Mouse (Mus musculus) urinary bladder, postnatal 25 days (tissue): ENCODE measurements at regions not wholly inside any gene's neighbourhood (a gene's known extent, or its start where the extent isn't known, plus 50 kb on each side); places are given as distances from the start of the nearest gene placed in this dataset.

Experiments used
- DNase-seq: peaks from one replicate; pipeline ENCODE4 v3.0.0; 2022; ENCODE audit warnings: low spot score

- DNase-seq = no peak
Measured at GRCm38 (mm10) chr16:76183105-76183504, 161.0 kb upstream of the Samsn1 start.

GRCm38 (mm10) chr16:76181596-76181995 is 159.5 kb upstream of the Samsn1 start:
- no peak for DNase-seq

DNA sequence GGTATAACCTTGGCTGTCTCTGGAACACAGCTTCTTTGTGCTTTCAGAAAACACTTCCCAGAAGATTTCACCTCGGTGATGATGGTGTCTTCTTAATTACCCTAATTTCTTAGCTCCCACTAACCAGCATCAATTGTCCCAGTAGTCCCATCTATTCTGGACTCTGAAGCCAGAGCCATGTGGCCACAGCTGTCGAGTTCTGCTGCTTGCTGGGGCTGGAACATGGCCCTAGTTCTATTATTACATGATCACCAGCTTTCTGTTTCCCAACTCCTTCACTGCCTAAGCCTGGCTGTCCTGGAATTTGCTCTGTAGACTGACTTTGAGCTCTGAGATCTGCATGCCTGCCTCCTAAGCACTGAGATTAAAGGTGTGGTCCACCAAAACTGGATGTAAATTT is 145.6 kb upstream of the Samsn1 start:
- DNase-seq = no peak

- no peak for DNase-seq
Measured at GRCm38 (mm10) chr16:76160879-76161278, 138.8 kb upstream of the Samsn1 start.

DNA sequence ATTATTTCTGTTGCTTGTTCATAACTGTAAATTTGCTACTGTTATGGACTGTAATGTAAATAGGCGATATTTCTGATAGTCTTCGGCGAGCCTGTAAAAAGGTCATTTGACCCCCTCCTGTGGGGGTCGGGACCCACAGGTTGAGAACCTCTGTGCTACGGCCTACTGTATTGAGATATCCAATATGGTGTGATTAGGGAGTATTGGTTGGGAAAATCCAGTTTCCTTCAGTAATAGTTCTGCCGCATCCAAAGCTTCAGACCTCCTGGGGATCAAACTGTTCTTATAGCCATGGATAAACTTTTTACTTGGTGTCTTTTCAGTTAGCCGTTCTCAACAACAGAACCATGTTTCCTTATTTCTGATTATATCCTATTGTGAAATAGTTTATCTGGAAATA is 136.5 kb upstream of the Samsn1 start:
- DNase-seq = no peak

- no peak for DNase-seq
Measured at GRCm38 (mm10) chr16:76153766-76154525, 131.9 kb upstream of the Samsn1 start.

- no peak for DNase-seq
Measured at GRCm38 (mm10) chr16:76149581-76149980, 127.5 kb upstream of the Samsn1 start.

- no peak for DNase-seq
Measured at GRCm38 (mm10) chr16:76133892-76134291, 111.8 kb upstream of the Samsn1 start.

DNA sequence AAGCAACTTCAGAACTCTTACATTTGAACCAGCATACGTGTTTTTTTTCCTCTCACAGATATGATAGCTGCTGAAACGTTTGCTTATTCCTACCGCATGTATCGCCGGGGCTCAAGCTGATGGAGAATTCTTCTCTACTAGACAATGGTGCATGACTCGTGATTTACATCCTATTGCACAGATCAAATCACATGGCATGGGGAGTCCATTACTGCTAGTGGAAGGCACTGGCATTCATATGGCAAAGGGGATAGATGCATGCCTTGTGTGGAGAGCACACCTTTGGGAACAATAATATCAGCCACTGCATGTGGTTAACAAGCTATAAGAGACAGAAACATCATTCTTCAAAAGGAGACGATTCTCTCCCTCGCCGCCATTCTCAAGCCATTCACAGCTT is 108.4 kb upstream of the Samsn1 start:
- DNase-seq = no peak

DNA sequence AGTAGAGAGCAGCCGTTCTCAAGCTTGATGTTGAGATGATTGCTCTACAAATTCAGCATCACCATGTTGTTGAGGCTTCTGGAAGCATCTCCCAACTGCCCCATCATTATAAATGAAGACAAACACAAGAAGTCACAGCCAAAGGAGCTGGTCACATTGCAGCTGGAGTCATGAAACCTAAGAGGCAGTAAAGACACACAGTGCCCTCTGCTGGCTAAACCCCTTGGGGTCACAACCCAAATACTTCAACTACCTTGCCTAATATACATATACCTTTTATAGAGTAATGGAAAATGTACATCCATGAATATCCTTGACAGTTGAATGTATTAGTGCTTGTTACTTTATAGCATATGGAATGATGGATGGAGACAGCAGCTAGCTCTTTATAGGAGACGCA is 107.9 kb upstream of the Samsn1 start:
- DNase-seq = peak; percentile 29

- no peak for DNase-seq
Measured at GRCm38 (mm10) chr16:76123021-76123384, 100.9 kb upstream of the Samsn1 start.

- no peak for DNase-seq
Measured at GRCm38 (mm10) chr16:76122172-76123020, 100.3 kb upstream of the Samsn1 start.

GRCm38 (mm10) chr16:76120712-76121111 is 98.6 kb upstream of the Samsn1 start:
- DNase-seq = no peak

GRCm38 (mm10) chr16:76110383-76110782 is 88.3 kb upstream of the Samsn1 start:
- DNase-seq = no peak

DNA sequence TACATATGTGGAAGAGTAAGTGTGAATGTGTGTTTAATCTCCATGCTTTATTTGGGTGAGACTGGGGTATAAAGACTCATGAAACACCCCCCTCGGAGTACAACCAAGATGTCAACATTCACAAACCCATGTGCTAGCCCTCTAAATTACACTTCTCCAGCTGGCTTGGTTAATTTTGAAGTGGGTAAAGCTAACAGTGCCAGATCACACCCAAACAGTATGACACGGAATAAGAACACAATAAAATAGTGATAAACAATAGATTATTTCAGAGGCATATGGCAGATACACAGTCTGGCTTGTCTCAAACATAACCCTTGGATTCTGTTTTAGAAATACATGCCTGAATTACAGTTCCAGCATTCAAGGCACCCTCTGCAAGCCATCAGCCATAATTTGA is 86.4 kb upstream of the Samsn1 start:
- DNase-seq = no peak

- DNase-seq = no peak
Measured at GRCm38 (mm10) chr16:76104673-76105072, 82.6 kb upstream of the Samsn1 start.

DNA sequence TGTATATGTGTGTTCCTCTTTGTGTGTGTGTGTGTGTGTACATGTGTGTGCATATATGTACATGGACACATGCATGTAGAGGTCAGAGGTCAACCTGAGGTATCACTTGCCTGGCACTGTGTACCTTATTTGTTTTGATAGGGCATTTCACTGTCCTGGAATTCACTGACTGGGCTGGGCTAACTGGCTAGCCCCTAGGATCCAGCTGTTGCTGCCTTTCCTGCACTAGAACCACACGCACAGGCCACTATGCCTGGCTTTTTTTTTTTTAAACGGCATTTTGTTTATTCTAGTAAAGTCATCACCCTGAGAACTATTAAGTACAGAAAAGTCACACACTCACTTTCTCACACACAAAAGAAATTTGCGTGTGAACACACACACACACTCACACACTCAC is 79.7 kb upstream of the Samsn1 start:
- no peak for DNase-seq

- no peak for DNase-seq
Measured at GRCm38 (mm10) chr16:76097808-76098207, 75.7 kb upstream of the Samsn1 start.

- DNase-seq = no peak
Measured at GRCm38 (mm10) chr16:76096363-76096762, 74.3 kb upstream of the Samsn1 start.

DNA sequence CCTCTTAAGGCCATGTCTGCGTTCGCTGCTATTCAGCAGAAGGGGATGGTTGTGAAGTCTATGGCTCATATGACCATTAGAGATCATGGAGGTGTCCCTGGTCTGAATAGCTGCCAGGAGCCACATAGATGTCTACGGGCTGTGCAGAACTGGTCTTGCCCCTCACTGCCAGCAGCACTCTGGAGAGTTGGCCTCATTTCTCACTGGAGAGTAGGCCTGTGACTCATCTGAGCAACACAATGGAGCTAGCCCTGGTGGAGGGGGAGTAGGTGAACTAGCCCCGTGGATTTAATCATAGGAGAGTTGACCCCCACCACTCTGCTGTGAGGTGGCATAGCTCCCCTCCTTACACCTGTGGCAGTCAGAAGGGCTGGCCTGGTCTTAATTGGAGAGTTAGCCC is 63.3 kb upstream of the Samsn1 start:
- no peak for DNase-seq

- no peak for DNase-seq
Measured at GRCm38 (mm10) chr16:76082465-76082864, 60.4 kb upstream of the Samsn1 start.

DNA sequence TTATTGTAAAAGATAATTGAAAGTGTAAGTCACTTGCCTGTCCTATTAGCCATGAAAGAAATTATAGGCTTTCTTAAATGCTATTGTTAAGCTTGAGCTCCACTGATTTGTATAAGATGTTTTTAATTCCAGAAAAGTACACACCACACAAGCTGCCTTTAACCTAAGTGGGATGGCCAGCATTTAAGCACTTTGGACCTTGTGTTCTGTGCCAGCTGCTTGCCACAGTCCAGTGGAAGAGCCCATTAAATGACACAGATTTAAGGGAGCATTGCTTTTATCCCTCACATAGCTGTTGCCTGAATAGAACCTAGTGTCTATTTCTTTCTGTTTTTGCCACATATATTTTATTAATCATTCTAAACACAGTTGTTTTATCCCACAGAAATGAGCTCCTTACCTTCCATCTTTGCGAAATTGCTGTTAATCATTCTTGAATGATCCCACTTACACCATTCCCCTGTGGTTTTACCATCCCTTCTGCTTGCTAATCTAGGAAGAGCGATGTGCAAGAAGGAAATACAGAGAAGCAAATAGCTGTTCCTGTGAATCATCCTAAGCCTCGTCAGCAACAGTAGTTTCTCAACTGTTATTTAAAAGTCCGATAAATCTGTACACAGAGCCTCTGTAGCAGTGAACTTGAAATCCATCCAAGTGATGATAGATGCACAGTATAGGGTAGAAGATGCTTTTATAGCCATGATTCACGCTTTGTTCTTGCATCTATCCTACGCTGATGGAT is 57.9 kb upstream of the Samsn1 start:
- DNase-seq = no peak

GRCm38 (mm10) chr16:76078219-76078618 is 56.1 kb upstream of the Samsn1 start:
- DNase-seq = no peak
